Mouse (Mus musculus) ES-E14 (cell line): ENCODE data around the gene Cotl1.

ENCODE experiments used
- HCFC1 ChIP-seq: IDR thresholded peaks from 2 replicates; pipeline ENCODE4 v1.6.1; 2012; ENCODE audit warnings: low read length, inconsistent platforms, borderline replicate concordance; ENCODE audit not compliant: insufficient read depth
- ZNF384 ChIP-seq: IDR thresholded peaks from 2 replicates; pipeline ENCODE4 v1.6.1; 2012; ENCODE audit warnings: low read depth, low read length, inconsistent platforms

DNA sequence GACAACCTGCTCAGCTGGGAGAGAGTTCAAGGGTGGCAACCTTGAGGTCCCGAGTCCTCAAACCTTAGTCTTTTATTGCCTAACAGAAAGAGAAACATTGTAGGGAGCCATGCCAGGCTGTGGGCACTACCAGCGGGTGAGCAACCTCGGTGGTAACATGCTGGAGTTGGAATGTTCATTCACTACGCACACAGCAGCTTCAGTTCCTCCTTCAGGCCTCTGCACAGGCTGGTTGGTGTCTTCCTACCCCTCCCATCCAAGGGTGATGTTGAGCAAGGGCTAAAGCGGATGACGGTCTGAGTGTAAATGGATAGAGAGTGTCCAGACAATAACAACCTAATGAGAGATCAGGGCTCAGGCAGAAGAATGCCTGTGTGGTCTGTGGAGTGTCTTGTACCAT is 17.4 kb upstream of the Cotl1 start:
- TF ChIP-seq HCFC1 = no peak
- no peak for TF ChIP-seq ZNF384
